Mouse (Mus musculus): ENCODE results near the gene Acsl1.

Gene Acsl1

DNA sequence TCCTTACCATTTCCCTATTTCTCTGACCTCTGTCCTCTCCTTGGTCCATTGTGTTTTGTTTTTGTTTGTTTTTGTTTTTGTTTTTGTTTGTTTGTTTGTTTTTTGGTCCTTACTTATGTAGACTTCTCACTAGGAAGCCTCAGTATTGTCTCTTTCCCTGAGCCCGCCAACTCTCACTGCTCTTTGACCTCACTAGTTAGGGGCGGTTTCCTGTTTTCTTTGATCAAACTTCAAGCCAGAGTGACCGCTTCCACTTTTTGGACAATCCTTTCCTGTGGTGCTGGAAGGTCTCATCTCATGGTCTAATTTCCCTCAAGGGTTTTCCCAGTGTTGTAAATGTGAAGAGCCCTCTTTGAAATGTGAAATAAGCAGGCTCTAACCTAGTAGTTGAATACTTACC, 33.4 kb downstream of the Acsl1 start:
- no peak for DNase-seq (ENCODE audit: low spot score in 2 of 2)

DNA sequence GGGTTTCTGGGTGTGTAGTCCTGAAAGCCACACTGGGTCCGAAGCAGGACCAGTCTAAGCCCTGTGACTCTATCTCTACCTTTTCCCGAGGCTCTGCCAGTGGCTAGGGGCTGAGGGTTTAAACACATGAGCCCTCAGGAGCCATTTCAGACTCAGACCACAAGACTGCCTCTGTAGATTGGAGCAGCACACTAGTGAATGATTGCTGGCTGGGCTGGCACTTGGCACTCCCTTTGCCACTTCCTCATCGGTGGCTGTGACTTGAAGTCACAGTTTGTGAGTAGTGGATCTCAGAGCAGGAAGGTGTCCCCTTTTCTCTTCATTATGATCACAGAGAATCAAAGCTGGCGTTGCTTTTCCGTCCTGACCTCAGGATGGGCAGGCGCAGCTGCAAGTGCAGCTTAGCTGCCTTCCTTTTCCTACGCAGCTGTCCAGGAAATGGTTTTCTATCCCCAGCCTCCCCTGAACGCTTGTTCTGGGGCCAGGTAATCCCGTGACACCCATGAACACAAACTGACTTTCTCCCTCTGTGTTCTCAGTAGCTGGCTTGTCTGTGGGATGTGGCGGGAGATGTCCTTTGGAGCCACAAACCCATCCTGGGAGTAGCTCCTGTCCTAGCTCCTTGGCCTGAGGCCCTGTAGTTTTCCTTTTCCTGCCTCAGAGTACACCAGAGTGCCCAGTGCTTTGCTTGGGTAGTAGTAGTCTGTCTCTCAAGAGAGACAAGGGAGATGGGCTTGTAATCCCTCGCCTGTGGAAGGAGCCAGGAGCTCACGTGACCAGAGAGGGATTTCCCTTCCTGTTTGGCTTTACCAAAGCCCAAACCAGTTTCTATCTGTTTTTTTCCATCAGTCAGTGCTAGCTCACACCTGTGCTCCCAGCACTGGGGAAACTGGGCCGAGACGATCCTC, 37.9 kb downstream of the Acsl1 start:
- no peak for DNase-seq (ENCODE audit: low spot score in 2 of 2)

DNA sequence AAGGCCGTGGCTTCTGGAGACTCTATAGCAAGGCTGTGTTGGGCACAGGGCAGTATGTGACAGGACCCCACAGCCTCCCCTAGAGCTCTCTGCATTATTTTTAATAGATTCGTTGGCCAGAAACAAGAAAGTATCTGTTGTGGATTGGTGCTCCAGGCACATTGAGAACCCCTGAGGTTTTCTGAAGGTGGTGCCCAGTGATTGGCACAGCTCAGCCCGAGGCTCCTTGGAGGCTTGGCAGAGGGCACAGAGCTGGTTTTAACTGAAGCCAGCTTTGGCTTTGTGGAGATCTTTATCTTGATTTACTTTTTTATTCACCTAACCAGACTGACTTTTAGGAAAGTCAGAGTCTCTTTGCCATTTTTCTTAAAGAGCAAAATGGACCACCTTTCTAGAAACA, 38.6 kb downstream of the Acsl1 start:
- no peak for DNase-seq (ENCODE audit: low spot score in 2 of 2)

DNA sequence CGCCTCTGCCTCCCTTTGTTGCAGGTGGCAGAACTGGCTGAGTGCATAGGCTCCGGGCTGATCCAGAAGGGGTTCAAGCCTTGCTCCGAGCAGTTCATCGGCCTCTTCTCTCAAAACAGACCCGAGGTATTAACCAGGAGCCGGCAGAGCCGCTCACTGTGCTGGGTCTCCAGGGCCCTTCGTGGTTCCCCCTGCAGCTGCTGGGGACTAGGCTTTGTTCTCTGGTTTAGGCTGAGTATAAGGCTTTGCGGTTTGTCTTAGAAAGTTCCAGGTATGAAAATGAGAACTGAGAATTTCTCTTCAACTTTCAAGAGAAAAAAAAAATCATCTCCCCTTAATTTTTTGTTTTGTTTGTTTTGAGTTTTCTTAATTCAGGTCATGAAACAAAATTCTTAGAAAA, 40.5 kb downstream of the Acsl1 start:
- DNase-seq (ENCODE audit: low spot score in 2 of 2), result no peak

DNA sequence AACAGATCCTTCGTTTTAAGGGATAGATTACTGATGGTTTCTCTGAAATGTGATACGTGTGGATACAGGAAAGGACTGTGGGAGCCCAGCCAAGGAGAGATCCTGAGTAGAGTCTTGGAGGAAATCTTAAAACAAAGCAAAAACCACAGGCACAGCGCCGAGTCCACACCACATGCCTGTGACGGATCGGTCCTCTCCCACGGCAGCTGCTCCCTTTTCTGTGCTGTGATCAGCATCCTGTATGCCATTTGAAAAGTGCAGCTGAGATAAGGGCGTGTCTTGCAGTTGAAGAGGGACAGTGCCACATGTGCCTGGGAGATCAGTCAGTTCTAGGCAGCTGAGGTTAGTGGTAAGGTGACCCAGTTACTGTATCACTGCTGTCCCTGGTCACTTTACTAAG, 41.7 kb downstream of the Acsl1 start:
- DNase-seq (ENCODE audit: low spot score in 2 of 2), result no peak

DNA sequence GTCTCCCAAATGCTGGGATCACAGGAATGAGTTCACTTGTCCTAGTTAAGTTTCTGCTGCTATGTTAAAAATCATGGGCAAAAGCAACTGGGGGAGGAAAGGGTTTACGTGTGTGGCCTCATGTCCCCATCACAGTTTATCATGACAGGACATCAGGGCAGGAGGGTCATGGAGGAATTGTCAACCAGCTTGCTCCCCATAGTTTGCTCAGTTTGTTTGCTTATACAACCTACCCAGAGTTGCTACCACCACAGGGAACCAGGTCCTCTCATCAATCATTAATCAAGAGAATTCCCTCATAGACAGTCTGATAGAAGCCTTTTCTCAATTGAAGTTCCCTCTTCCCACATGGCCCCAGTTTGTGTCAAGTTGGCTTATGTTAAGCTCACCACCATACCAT, 43.2 kb downstream of the Acsl1 start:
- DNase-seq (ENCODE audit: low spot score in 2 of 2), result no peak

DNA sequence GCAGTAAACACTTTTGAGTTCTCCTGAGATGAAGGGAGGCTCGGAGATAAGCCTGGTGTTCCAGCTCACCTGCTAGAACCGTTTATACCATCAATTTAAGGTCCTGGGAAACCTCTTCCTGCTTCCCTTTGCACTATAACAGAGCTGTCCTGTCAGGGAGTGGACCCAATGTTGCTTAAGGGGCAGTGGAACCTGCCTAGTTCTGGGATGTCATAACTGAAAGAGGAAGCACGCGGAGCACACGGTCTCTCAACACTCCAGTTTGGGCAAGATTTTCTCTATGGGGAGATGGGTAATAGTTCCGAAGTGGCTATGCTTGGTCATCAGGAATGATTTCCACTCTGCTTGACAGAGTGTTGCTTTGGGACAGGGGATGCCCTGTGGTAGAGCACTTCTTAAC, 49.8 kb downstream of the Acsl1 start:
- DNase-seq (ENCODE audit: low spot score in 2 of 2), result no peak

DNA sequence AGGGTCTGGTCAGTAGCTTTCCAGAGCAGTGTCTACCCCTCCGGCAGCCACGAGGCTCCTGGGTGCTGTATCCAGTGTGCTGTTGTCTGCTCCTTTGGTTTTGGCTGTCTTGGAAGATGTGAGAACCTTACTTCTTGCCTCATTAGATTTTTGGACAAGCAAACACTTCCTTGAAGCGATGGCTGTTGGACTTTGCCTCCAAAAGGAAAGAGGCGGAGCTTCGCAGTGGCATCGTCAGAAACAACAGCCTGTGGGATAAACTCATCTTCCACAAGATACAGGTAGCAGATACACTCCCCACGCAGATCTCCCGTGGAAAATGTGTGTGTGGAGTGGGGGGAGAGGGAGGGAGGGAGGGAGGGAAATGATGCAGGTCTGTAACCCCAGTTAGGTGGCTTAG, 55.3 kb downstream of the Acsl1 start:
- no peak for DNase-seq (ENCODE audit: low spot score in 2 of 2)

DNA sequence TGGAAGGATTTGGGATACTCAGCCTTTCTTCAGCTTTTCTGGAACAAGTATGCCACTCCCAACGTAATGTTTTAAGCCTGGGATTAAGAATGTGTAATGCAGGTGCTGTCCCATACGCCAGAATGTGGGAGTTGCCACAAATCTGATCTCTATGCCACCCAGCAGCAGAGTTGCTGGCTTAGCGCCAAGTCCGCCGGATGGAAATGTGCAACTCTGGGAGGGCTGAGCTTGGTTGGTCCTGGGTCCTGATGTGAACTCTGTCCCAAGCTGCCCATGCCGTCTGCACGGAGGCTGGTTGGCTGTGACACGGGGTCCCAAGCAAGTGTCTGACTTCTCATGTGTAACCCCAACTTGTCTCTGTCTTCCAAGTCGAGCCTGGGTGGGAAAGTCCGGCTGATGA, 56.0 kb downstream of the Acsl1 start:
- no peak for DNase-seq (ENCODE audit: low spot score in 2 of 2)

DNA sequence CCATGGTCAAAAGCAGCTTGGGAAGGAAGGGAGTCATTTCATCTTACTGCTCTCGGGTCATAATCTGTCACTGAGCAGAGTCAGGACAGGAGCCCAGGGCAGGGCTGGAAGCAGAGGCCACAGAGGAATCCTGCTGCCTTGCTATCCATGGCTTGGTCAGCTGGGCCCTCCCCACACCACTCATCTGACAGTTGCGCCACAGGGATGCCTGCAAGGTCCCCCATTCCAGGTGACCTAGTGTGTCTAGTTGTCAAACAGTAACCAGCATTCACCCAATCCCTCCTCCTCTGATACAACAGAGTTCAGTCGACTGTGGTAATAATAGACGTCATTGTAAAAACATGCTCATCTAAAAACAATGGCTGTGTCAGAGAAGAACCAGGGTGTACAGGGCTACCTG, 58.7 kb downstream of the Acsl1 start:
- no peak for DNase-seq (ENCODE audit: low spot score in 2 of 2)

DNA sequence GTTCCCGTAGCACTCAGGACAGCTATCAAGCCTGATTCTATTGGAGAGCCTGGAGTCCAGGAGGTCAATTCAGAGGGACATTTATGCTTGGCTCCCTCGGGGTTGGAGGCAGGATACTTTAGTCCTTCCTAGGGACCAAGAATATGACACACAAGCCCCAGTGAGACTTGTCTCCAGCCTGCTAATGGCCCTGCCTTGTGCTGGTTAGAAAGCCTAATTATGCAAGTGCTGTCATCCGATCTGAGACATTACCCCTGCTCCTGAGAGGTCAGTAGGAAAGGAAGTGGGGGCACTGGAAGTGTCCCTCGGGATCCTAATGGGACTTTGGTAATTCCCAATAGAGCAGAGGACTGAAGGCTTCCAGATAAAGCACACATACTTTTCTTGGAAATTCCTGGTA, 59.7 kb downstream of the Acsl1 start:
- no peak for DNase-seq (ENCODE audit: low spot score in 2 of 2)

DNA sequence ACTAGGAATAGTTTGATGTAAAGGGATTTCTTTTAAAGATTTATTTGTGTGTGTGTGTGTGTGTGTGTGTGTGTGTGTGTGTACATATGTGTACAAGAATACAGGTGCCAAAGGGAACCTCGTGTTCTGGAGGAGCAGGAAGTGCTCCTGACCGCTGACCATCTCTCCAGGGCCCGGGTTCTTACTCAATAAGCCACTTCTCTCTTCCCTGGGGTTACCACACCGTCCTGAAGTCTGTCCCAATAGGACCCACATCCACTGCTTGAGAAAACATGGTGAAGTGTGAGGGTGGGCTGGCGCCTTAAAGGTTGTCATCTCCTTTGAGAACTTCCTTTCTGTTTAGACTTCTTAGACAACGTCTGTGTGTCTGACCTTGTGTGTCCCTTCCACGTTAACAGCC, 63.1 kb downstream of the Acsl1 start:
- no peak for DNase-seq (ENCODE audit: low spot score in 2 of 2)

DNA sequence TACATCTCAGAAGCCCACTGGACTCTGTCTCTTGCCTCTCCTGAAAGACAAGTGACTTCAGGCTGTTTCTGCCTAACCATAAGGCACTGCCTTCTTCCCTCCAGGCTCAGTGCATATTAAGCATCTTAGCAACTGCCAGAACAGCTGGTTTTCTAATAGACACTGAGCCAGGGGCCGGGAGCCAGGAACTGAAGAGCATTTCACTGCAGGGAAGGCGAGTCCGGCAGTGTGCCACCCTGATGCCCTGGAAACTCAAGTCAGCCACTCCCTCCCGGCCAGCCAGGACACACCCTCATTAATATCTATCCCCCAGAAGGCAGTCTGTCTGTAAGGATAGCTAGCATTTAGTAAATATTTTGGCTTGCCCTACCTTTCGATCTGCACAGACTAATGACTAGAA, 68.9 kb downstream of the Acsl1 start:
- no peak for DNase-seq (ENCODE audit: low spot score in 2 of 2)

DNA sequence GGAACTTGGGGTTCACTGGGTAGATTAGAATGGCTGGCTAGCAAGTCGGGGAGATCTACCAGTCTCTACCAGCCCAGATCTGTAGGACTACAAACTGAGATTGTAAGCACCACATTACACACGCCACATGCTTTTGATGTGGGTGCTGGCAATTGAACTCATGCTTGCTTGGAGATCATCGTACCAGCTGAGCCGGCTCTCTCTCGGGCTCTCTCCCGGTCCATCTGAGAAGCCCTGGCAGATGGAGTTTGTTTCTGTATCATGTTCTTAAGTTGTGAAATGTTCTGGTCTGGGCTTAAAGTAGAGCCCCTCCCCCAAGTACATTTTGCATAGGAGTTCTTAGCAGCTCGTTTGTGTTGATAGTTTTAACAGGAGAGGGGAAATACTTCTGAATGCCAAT, 72.4 kb downstream of the Acsl1 start:
- no peak for DNase-seq (ENCODE audit: low spot score in 2 of 2)

DNA sequence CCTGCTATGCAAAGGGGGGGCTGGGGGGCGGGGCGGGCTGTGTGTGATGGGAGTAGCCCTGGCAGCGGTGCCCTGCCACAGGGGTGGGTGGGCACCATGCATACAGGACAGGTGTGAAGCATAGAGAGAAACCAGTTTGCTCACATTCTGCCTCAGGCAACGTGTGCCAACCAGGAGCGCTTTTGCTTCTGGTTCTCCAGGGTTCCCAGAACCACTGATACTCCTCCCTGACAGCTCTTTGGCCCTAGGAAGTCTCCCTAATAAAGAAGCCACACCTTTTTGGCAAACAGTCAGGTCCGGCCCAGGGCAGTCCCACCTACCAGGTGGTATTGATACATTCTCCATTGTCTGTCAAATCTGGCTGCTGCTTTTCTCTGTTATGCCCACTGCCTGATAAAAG, 72.8 kb downstream of the Acsl1 start:
- DNase-seq (ENCODE audit: low spot score in 2 of 2), result no peak

DNA sequence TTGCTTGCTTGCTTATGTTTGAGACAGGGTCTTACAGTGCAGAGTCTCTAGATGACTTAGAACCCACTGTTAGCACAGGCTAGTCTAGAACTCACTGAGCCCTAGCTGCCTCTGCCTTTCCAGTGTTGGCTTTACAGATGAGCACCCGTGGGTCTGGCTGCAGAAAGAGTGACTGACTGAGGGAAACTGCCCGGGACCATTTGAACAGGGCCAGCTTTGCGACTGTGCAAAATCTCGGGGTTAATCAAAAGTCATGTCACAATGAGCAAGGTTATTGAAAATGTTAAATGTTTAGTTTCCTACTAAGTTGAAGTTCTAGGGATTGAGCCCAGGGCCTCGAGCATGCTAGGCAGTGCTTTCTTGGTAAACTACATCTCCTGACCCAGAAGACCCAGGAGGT, 75.0 kb downstream of the Acsl1 start:
- DNase-seq (ENCODE audit: low spot score in 2 of 2), result no peak

DNA sequence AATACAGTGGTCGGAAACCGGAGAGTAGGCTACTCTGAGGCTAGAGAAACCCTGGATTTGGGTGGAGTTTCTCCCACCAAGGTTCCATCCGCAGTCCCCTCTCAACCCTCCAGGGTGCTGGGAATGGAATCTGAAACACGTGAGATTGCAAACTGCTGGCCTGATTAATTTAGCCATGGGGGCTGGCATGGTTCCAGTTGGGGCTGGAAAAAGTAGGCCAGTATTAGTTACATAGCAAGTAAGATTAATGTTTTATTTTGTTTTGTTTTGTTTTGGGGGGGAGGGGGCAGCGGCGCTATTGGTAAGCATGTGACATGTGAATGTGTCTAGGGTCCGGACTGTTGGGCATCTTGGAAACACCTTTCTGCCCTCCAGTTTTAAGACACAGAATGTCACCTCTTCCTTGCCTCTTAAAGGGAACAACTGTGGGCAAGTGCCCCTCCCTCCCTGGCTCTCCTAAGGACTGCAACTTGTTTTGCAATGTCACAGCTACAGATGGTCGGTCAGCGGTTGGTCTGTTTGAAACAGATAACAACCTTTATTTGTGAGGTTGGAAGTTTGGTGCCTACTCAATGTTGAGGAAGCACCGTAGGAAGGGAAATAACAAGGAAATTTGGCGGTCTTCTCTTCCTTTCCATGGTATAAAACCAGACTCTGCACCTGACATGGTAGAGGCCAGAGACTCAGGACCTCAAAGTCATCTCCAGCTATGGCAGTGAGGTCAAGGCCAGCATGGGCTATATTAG, 75.8 kb downstream of the Acsl1 start:
- DNase-seq (ENCODE audit: low spot score in 2 of 2), result no peak

DNA sequence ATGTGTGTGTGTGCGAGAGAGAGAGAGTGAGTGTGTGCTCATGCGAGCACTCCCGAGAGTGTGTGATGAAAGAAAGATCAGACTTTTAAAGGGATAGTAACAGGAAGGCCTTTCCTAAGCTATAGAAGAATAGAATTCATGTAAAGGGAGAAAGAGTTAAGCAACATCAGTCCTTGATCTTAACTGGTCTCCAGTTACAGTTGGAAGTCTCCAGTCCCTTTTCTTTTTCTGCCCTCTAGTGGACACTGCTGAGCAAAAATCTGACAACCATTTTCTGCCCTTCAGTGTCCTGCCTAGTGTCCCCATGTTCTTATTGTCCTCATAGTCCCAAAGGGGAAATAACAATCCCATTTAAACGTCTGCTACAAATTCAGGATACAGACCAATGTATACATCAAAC, 76.4 kb downstream of the Acsl1 start:
- no peak for DNase-seq (ENCODE audit: low spot score in 2 of 2)

DNA sequence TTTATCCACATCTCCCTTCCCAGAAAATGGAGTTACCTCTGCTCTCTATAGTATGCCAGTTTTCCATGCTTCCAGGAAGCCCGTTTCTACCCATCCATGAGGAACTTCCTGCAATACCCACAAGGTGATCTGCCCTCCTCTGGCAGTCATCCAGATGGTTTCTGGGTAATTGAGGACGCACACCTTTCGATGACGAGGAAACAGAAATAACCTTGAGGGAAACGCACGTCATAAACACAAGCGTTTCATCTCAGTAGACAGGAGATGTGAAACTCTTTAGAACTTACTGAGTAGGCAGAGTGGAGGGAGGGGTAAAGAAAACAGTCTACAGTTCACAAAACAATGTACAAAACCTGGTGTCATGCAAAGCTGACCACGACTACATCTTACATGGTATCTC, 79.2 kb downstream of the Acsl1 start:
- no peak for DNase-seq (ENCODE audit: low spot score in 2 of 2)

DNA sequence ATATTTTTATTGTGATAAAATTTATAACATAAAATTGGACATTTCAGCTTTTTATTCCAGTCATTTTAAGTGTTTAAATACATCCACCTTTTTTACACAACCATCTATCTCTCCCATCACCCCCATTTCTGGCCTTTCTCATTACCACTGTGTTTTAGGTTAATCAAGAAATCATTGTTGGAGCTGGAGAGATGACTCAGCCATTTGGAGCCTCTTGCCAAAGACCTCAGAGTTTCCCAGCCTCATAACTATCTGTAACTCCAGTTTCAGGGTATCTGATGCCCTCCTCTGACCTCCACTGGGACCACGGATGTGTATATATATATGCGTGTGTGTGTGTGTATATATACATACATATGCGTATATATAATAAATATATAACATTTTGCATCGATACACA, 80.2 kb downstream of the Acsl1 start:
- DNase-seq (ENCODE audit: low spot score in 2 of 2), result no peak

DNA sequence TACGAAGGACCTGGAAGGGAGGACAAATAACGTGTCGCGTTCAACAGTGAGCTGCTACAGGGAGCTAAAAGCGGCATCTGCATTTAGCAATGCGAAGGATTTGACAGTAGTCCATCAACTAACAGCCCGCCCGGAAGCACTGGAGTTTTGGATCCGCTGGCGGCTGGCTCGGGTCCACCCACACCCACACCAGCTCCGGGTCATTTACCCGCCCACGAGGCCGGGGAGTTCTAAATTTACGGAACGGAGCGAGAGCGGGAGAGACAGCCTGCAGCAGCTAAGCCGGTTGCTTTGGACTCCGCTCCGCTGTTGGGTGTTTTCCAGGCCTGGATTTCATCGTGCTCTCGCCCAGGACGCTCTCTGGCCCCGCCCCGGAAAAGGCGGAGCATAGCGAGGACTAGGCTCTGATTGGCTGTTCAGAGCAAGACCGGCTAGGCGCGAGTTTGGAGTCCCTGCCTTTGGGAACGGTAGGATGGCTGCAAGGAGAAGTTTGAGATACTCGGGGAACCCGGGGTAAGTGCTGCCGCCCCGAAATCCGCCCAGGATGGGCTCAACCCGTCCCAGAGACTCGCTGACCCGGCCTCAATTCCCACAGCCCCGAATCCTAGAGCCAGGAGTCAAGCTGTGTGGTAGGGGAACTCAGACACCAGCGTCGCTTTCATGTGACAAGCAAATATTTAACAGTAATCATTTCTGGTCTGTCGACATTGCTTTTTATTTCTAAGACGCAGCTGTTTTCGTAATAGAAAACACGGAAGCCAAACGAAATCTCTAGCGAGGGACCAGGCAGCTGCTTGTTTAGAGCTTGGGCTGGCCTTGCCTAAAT, 81.0 kb downstream of the Acsl1 start, which contains the start of gene Cenpu:
Cenpu (plus strand) TSS at position 414 of the 826 bp plus-strand sequence.
- DNase-seq (ENCODE audit: low spot score in 2 of 2), result peak; percentile 99

DNA sequence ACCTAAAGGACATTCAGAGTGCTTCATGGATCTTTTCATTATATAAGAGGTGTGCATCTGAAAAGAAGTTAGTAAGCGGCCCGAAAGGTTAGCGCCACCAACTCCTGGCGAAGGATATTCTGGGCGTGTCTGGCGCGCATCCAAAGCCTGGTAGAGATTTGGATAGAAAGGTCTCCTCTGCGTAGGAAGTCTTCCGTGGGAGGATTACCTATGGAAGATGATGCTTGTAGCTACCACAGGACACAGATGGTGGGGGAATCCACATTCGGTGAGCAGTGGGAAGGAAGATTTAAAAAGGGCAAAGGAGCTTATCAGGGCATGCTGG, 81.6 kb downstream of the Acsl1 start:
- no peak for DNase-seq (ENCODE audit: low spot score in 2 of 2)

DNA sequence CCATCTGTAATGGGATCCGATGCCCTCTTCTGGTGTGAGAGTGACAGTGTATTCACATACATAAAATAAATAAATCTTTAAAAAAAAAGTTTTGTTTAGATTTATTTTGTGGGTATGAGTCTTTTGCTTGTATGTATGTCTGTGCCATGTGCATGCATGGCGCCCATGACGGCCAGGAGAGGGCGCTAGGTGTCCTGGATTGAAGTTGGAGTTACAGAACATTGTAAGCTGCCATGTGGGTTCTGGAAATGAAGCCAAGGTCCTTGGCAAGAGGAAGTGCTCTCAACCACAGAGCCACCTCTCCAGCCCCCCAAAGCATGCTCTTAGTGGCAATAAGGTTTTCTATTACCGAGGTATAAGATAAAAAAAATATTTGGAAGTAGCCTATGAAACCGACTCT, 88.6 kb downstream of the Acsl1 start:
- no peak for DNase-seq (ENCODE audit: low spot score in 2 of 2)
